Mouse (Mus musculus) embryonic facial prominence, embryonic 13.5 days (tissue): ENCODE measurements around the gene Pifo. TPM values are rescaled to one million over a fixed set of nuclear protein-coding genes. Genes with fewer than 3 reads are reported as not detected.

Source experiments
- polyA plus RNA-seq: library from polyadenylated mRNA; unstranded; fragments of >200 nt; fragmentation: Nextera tagmentation; extraction: Ambion mirVana; gene quantifications from 2 replicates; pipeline ENCODE4 v1.2.1, GENCODE M21; 2015

Pifo gene
- polyA plus RNA-seq, 1 experiment from 2014 or later = 0.39 TPM

Other genes with a start within 250 kb of the Pifo start
- 83.1 and 89.6 TPM in 2 replicates for gene Rap1a, start 213.3 kb downstream of the Pifo start, polyA plus RNA-seq
- gene Adora3, start 143.8 kb downstream of the Pifo start, polyA plus RNA-seq = 0.43 and 0.94 TPM in 2 replicates
- gene Tmigd3, start 143.7 kb downstream of the Pifo start, polyA plus RNA-seq = not detected in 2 replicates
- 0.41 and 0.49 TPM in 2 replicates for gene I830077J02Rik, start 82.0 kb downstream of the Pifo start, polyA plus RNA-seq
- 121 and 124 TPM in 2 replicates for gene Wdr77, start 55.3 kb downstream of the Pifo start, polyA plus RNA-seq
- gene Atp5f1, start 54.5 kb downstream of the Pifo start, polyA plus RNA-seq = 446 and 470 TPM in 2 replicates
- 1.5 and 1.6 TPM in 2 replicates for gene Ovgp1, start 40.9 kb downstream of the Pifo start, polyA plus RNA-seq
- gene Chil5, start 18.2 kb upstream of the Pifo start, polyA plus RNA-seq = not detected in 2 replicates
- gene Chia1, start 98.6 kb upstream of the Pifo start, polyA plus RNA-seq = not detected in 2 replicates
- 0.33 TPM in 1 of 2 replicates, not detected in the other for gene Chil3, start 152.9 kb upstream of the Pifo start, polyA plus RNA-seq
- gene Chil4, start 204.9 kb upstream of the Pifo start, polyA plus RNA-seq = not detected in 2 replicates